Comparison of ENCODE assay signal across 8 mouse cellular contexts in the genomic region with DNA sequence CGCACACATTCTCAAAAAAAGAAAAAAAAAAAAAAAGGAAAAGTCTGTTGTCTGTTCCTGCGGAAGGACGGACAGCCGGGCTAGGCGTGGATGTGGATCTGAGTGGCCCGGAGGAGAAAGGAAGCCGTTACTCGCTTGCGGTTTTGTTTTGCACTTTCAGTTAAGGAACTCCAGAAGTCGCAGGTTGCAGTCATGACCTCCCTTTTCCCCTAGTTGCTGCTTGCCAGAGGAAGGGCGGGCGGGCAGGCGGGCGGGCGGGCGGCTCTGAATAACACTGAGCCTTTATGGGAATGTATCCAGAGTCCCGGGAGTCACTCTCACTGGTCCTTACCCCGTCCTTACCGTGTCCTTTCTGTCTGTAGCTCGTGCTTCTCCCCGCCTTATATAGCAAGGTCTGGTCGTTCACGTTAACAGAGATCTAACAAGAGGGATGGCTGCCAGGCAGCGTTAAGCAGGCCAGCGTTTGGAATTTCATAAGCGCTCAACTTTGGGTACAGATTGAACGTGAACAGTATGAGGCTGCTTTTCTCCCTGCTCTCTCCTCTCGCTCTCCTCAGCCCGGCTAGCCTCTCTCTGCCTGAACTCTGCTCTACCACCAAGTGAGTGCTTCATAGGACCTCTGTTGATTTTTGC.
DNase-seq lines count a peak whose midpoint lies in the region; ATAC-seq lines count a peak whose summit lies in the region.

No protein-coding gene starts in this region.

- intact Hi-C loops in heart, postnatal 14 days (cut with DNase I): loop anchor here (2.0 kb wide), 1 partner anchor 26 kb away; no protein-coding TSS in a partner anchor

- no peak overlapping the region; the same call in 1 of the 2 replicates for H3K4me3 ChIP-seq in forebrain, embryonic 12.5 days (replicated peaks)
- peak overlapping the region; percentile 32 for H3K4me3 ChIP-seq in stomach, embryonic 15.5 days (replicated peaks)

- peaks cover 9% of the 10 kb centered on the region for H3K27me3 ChIP-seq in forebrain, embryonic 12.5 days
- H3K27me3 ChIP-seq in stomach, embryonic 15.5 days (replicated peaks): no peaks in the 10 kb centered on the region

- 0 out of 2 replicates have a peak, but pooled peaks have one; percentile 36 for ATAC-seq in forebrain, embryonic 12.5 days (ENCODE audit: low FRiP score)
- peak; percentile 71 for ATAC-seq in megakaryocyte, adult 5-6 weeks (ENCODE audit: poor library complexity, severe bottlenecking)
- ATAC-seq in stomach, embryonic 15.5 days (ENCODE audit: insufficient read depth, low FRiP score, low read depth): peak; percentile 44

- peaks cover 38% of the 10 kb centered on the region for H3K4me1 ChIP-seq in forebrain, embryonic 12.5 days
- H3K4me1 ChIP-seq in stomach, embryonic 15.5 days: peaks cover 50% of the 10 kb centered on the region

- peak overlapping the region; percentile 30; the same call in 1 of the 2 replicates for H3K9ac ChIP-seq in forebrain, embryonic 12.5 days
- no peak overlapping the region for H3K9ac ChIP-seq in stomach, embryonic 15.5 days

- peaks cover 15% of the 10 kb centered on the region for H3K36me3 ChIP-seq in forebrain, embryonic 12.5 days (replicated peaks)
- H3K36me3 ChIP-seq in stomach, embryonic 15.5 days: no peaks in the 10 kb centered on the region

- WGBS in forebrain, embryonic 12.5 days: 22% methylated on average over 29 of the region's 29 CpGs
- WGBS in stomach, embryonic 15.5 days: 2% methylated on average over 29 of the region's 29 CpGs

- peak overlapping the region; percentile 30 for H3K4me2 ChIP-seq in forebrain, embryonic 12.5 days
- peak overlapping the region; percentile 49 for H3K4me2 ChIP-seq in stomach, embryonic 15.5 days

- H3K27ac ChIP-seq in forebrain, embryonic 12.5 days: peak overlapping the region; percentile 65
- H3K27ac ChIP-seq in stomach, embryonic 15.5 days: peak overlapping the region; percentile 86

- H3K9me3 ChIP-seq in forebrain, embryonic 12.5 days: no peaks in the 10 kb centered on the region
- H3K9me3 ChIP-seq in stomach, embryonic 15.5 days: no peaks in the 10 kb centered on the region

- peak; percentile 52 for DNase-seq in retina, postnatal 1 day
- DNase-seq in retina, embryonic 14.5 days (ENCODE audit: low spot score): no peak
- DNase-seq in heart, postnatal 14 days: peak; percentile 74 to 75
- DNase-seq in kidney, postnatal 25 days: peak; percentile 74 to 90
- DNase-seq in layer of hippocampus, adult 8-10 months (ENCODE audit: low spot score in 2 of 2): no peak

Comparison
In these comparisons a context has a peak if more than half of its experiments do, and no peak if none do; other contexts are left out.
1. DNase-seq: peak in retina, postnatal 1 day (single experiment), heart, postnatal 14 days (2 of 2) and kidney, postnatal 25 days (2 of 2); none in retina, embryonic 14.5 days (single experiment) and layer of hippocampus, adult 8-10 months (0 of 2).
2. Peak in every context shown above with its lines, with median percentiles within 50 percentile points of each other: ATAC-seq.